In the genomic region with DNA sequence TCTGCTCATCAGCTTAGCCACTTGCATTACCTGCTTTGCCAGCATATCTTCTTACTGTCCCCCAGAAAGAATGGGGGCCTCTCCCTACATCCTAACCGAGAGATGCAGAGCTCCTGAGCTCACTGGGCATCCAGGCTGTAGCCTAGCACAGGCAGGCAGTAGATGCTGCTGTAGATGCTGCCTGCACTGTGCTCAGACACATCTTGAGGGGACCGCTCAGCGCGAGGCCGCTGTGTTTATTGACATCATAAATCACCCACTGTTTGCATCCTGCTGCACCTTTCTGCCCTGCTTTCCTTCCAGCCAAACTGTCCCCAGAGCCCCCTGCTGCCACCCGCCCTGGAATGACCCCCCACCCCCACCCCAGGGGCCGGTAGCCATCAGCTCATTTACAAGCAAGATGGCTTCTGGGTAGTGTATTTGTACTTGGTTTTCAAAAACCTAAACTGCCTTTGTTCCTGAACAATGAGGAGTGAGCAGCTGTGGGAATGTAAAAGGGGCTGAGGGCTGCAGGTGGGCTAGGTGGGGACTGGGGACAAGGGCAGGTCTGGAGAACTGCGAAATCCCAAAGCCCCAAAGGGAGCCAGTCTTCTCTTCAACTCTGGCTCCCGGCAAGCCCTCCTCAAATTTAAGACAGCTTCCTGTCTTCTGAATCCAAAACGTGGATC, we compare ENCODE assay signal across 32 mouse cellular contexts.
DNase-seq lines count a peak whose midpoint lies in the region; ATAC-seq and TF ChIP-seq lines count a peak whose summit lies in the region.
"Had no signal": no experiment of that assay in that cellular context is flagged by ENCODE, and none has a peak within 500 bp of the region (broad histone marks: within the 10 kb centered on the region; RNA-seq: fewer than 3 reads in every experiment).

No protein-coding gene starts in this region.

- no peak overlapping the region for H3K4me3 ChIP-seq in hindbrain, embryonic 10.5 days
- no peak overlapping the region for H3K4me3 ChIP-seq in hindbrain, embryonic 13.5 days
- H3K4me3 ChIP-seq in midbrain, embryonic 10.5 days: no peak overlapping the region
- no peak overlapping the region for H3K4me3 ChIP-seq in midbrain, embryonic 15.5 days
- H3K4me3 ChIP-seq in ES-E14 (ENCODE audit: insufficient read depth in 1 of 2, low read depth in 1 of 2, low read length in 2 of 2, poor library complexity in 1 of 2, severe bottlenecking in 1 of 2): no peak overlapping the region
- no peak overlapping the region for H3K4me3 ChIP-seq in limb, embryonic 12.5 days (replicated peaks)
- H3K4me3 ChIP-seq: embryonic facial prominence, embryonic 13.5 days; forebrain, embryonic 10.5 days; forebrain, embryonic 15.5 days; heart, embryonic 10.5 days; heart, embryonic 15.5 days; hindbrain, embryonic 15.5 days; intestine, embryonic 15.5 days; left cerebral cortex, adult 2 months; limb, embryonic 15.5 days; liver, embryonic 13.5 days had no signal

- ATAC-seq in hindbrain, embryonic 13.5 days (ENCODE audit: low FRiP score): no peak; the same call in 1 of the 2 replicates
- ATAC-seq in midbrain, embryonic 15.5 days (replicated peaks): no peak
- ATAC-seq in limb, embryonic 12.5 days (ENCODE audit: insufficient number of reproducible peaks, insufficient read depth, low FRiP score, low TSS enrichment, low read depth): no peak
- ATAC-seq: forebrain, embryonic 15.5 days; intestine, embryonic 15.5 days; lung, postnatal 0 days; midbrain, embryonic 16.5 days; Patski had no signal

- peaks cover 91% of the 10 kb centered on the region for H3K27me3 ChIP-seq in hindbrain, embryonic 10.5 days (ENCODE audit: insufficient read depth, poor library complexity, severe bottlenecking)
- peaks cover 50% of the 10 kb centered on the region; the same call in 1 of the 2 replicates for H3K27me3 ChIP-seq in hindbrain, embryonic 13.5 days
- H3K27me3 ChIP-seq in midbrain, embryonic 10.5 days (ENCODE audit: low read depth, poor library complexity, severe bottlenecking): peaks cover 99% of the 10 kb centered on the region
- H3K27me3 ChIP-seq in midbrain, embryonic 15.5 days (replicated peaks): 0 out of 2 replicates have a peak, but pooled peaks cover 3% of the 10 kb centered on the region
- peaks cover 43% of the 10 kb centered on the region for H3K27me3 ChIP-seq in limb, embryonic 12.5 days
- H3K27me3 ChIP-seq: forebrain, embryonic 15.5 days; liver, embryonic 13.5 days; Patski had no signal

- no peak for DNase-seq in hindbrain, embryonic 10.5 days (ENCODE audit: low spot score)
- DNase-seq in midbrain, embryonic 10.5 days (ENCODE audit: low spot score): no peak
- DNase-seq in ES-E14 (ENCODE audit: low read depth, low spot score): peak; percentile 27
- DNase-seq in urinary bladder, postnatal 10 days (ENCODE audit: low spot score): no peak
- no peak for DNase-seq in thymus, postnatal 36 days
- DNase-seq: adrenal gland, postnatal 25 days; cerebellum, adult 11-12 months; cerebellum, postnatal 10 days; gastrocnemius, postnatal 25 days; kidney, adult 2 months; kidney, postnatal 10 days; liver, embryonic 13.5 days; lung, adult 18-20 months; right cerebral cortex, postnatal 25 days; spleen, adult 18-20 months; thymus, postnatal 14 days had no signal

- peaks cover 29% of the 10 kb centered on the region for H3K4me1 ChIP-seq in hindbrain, embryonic 10.5 days (replicated peaks)
- H3K4me1 ChIP-seq in hindbrain, embryonic 13.5 days (replicated peaks): 0 out of 2 replicates have a peak, but pooled peaks cover 7% of the 10 kb centered on the region
- peaks cover 20% of the 10 kb centered on the region for H3K4me1 ChIP-seq in midbrain, embryonic 10.5 days
- no peaks in the 10 kb centered on the region for H3K4me1 ChIP-seq in midbrain, embryonic 15.5 days
- peaks cover 0 to 6% of the 10 kb centered on the region in 2 experiments; a peak in 3 of 4 replicates for H3K4me1 ChIP-seq in ES-E14 (ENCODE audit: control insufficient read depth in 2 of 2, insufficient read depth in 2 of 2, low read length in 2 of 2, poor library complexity in 1 of 2)
- peaks cover 24% of the 10 kb centered on the region for H3K4me1 ChIP-seq in limb, embryonic 12.5 days (replicated peaks)
- H3K4me1 ChIP-seq: forebrain, embryonic 15.5 days; heart, embryonic 15.5 days; hindbrain, embryonic 15.5 days; limb, embryonic 15.5 days; liver, embryonic 13.5 days had no signal

- no peak overlapping the region for H3K9ac ChIP-seq in hindbrain, embryonic 13.5 days
- no peak overlapping the region for H3K9ac ChIP-seq in midbrain, embryonic 15.5 days
- H3K9ac ChIP-seq in ES-E14 (ENCODE audit: insufficient read depth, low read depth, low read length, poor library complexity, severe bottlenecking): no peak overlapping the region
- no peak overlapping the region for H3K9ac ChIP-seq in limb, embryonic 12.5 days (replicated peaks)
- H3K9ac ChIP-seq: embryonic facial prominence, embryonic 13.5 days; forebrain, embryonic 15.5 days; heart, embryonic 15.5 days; hindbrain, embryonic 15.5 days; intestine, embryonic 15.5 days; limb, embryonic 15.5 days; liver, embryonic 13.5 days had no signal

- no peak overlapping the region for H3K4me2 ChIP-seq in hindbrain, embryonic 13.5 days
- H3K4me2 ChIP-seq in midbrain, embryonic 15.5 days: no peak overlapping the region
- H3K4me2 ChIP-seq in limb, embryonic 12.5 days: no peak overlapping the region
- H3K4me2 ChIP-seq: embryonic facial prominence, embryonic 13.5 days; forebrain, embryonic 15.5 days; heart, embryonic 15.5 days; hindbrain, embryonic 15.5 days; intestine, embryonic 15.5 days; limb, embryonic 15.5 days; liver, embryonic 13.5 days had no signal

- H3K27ac ChIP-seq in hindbrain, embryonic 10.5 days: 0 out of 2 replicates have a peak overlapping the region, but pooled peaks have one; percentile 23
- H3K27ac ChIP-seq in hindbrain, embryonic 13.5 days: no peak overlapping the region
- H3K27ac ChIP-seq in midbrain, embryonic 10.5 days (replicated peaks): 0 out of 2 replicates have a peak overlapping the region, but pooled peaks have one; percentile 6
- no peak overlapping the region for H3K27ac ChIP-seq in midbrain, embryonic 15.5 days
- no peak overlapping the region for H3K27ac ChIP-seq in ES-E14 (ENCODE audit: insufficient read depth, low read depth, low read length, poor library complexity, severe bottlenecking)
- H3K27ac ChIP-seq in limb, embryonic 12.5 days: 0 out of 2 replicates have a peak overlapping the region, but pooled peaks have one; percentile 12
- H3K27ac ChIP-seq: embryonic facial prominence, embryonic 13.5 days; forebrain, embryonic 10.5 days; forebrain, embryonic 15.5 days; heart, embryonic 10.5 days; heart, embryonic 15.5 days; hindbrain, embryonic 15.5 days; intestine, embryonic 15.5 days; left cerebral cortex, adult 2 months; limb, embryonic 15.5 days; liver, embryonic 13.5 days; macrophage had no signal

- H3K36me3 ChIP-seq in hindbrain, embryonic 10.5 days: no peaks in the 10 kb centered on the region
- no peaks in the 10 kb centered on the region for H3K36me3 ChIP-seq in hindbrain, embryonic 13.5 days
- no peaks in the 10 kb centered on the region for H3K36me3 ChIP-seq in midbrain, embryonic 10.5 days
- no peaks in the 10 kb centered on the region for H3K36me3 ChIP-seq in midbrain, embryonic 15.5 days (replicated peaks)
- no peaks in the 10 kb centered on the region for H3K36me3 ChIP-seq in ES-E14 (ENCODE audit: control insufficient read depth, insufficient read depth, low read length, poor library complexity, severe bottlenecking)
- H3K36me3 ChIP-seq in limb, embryonic 12.5 days: no peaks in the 10 kb centered on the region
- H3K36me3 ChIP-seq: embryonic facial prominence, embryonic 13.5 days; forebrain, embryonic 10.5 days; forebrain, embryonic 15.5 days; heart, embryonic 10.5 days; heart, embryonic 15.5 days; hindbrain, embryonic 15.5 days; intestine, embryonic 15.5 days; limb, embryonic 15.5 days; liver, embryonic 13.5 days had no signal

- in situ Hi-C loops in ES-E14 (cut with MboI; ENCODE audit: low sequenced_read_pairs in 2 of 2, unreplicated experiment in 2 of 2): no loop called here

- H3K9me3 ChIP-seq in hindbrain, embryonic 10.5 days: no peaks in the 10 kb centered on the region
- H3K9me3 ChIP-seq in hindbrain, embryonic 13.5 days: no peaks in the 10 kb centered on the region
- H3K9me3 ChIP-seq in midbrain, embryonic 10.5 days (replicated peaks): no peaks in the 10 kb centered on the region
- no peaks in the 10 kb centered on the region for H3K9me3 ChIP-seq in midbrain, embryonic 15.5 days
- no peaks in the 10 kb centered on the region for H3K9me3 ChIP-seq in ES-E14 (ENCODE audit: control insufficient read depth, insufficient read depth, low read depth, low read length)
- H3K9me3 ChIP-seq in limb, embryonic 12.5 days: no peaks in the 10 kb centered on the region
- H3K9me3 ChIP-seq: embryonic facial prominence, embryonic 13.5 days; forebrain, embryonic 10.5 days; forebrain, embryonic 15.5 days; heart, embryonic 10.5 days; heart, embryonic 15.5 days; hindbrain, embryonic 15.5 days; intestine, embryonic 15.5 days; limb, embryonic 15.5 days; liver, embryonic 13.5 days had no signal

- 26% methylated on average over 10 of the region's 10 CpGs for WGBS in hindbrain, embryonic 10.5 days
- whole genome bisulfite sequencing in hindbrain, embryonic 13.5 days: 19% methylated on average over 10 of the region's 10 CpGs
- 36% methylated on average over 10 of the region's 10 CpGs for WGBS in midbrain, embryonic 10.5 days
- 35% methylated on average over 10 of the region's 10 CpGs for WGBS in midbrain, embryonic 15.5 days
- 19% methylated on average over 10 of the region's 10 CpGs for WGBS in limb, embryonic 12.5 days

TF ChIP-seq in ES-E14, 5 proteins besides CTCF, POLR2A, EP300 and RAD21:
- TF ChIP-seq CHD2 (IDR thresholded peaks at IDR 0.05; ENCODE audit: low read depth, low read length): no peak
- TF ChIP-seq ZC3H11A (IDR thresholded peaks at IDR 0.05; ENCODE audit: borderline replicate concordance, low read depth, low read length): no peak
- no peak for TF ChIP-seq HCFC1 (IDR thresholded peaks at IDR 0.05; ENCODE audit: borderline replicate concordance, insufficient read depth, low read length)
- TF ChIP-seq ZNF384 (IDR thresholded peaks at IDR 0.05; ENCODE audit: low read depth, low read length): no peak
- no peak for TF ChIP-seq MAFK (IDR thresholded peaks at IDR 0.05; ENCODE audit: insufficient read depth, low read depth, low read length)

Comparison
In these comparisons a context has a peak if more than half of its experiments do, and no peak if none do; other contexts are left out.
1. H3K27ac ChIP-seq: peak in hindbrain, embryonic 10.5 days (single experiment), midbrain, embryonic 10.5 days (single experiment) and limb, embryonic 12.5 days (single experiment); none in hindbrain, embryonic 13.5 days (single experiment), midbrain, embryonic 15.5 days (single experiment) and ES-E14 (single experiment).